Mouse (Mus musculus): ENCODE results near the gene Olfr360. TPM values are rescaled to one million over a fixed set of nuclear protein-coding genes. Genes with fewer than 3 reads are reported as not detected.
"Not testable (repeated sequence)": the region's sequence is repeated elsewhere in the genome, so short reads cannot be mapped to it uniquely, and the experiment has no call there.

Gene Olfr360
- not detected in 2 replicates for polyA plus RNA-seq (2014; fragmentation: Nextera tagmentation; extraction: Ambion mirVana)

- DNase-seq (ENCODE audit: low spot score) = no peak
- H3K4me3 ChIP-seq (ENCODE audit: low read depth, low read length) = no peak within 1 kb of the TSS
- H3K36me3 ChIP-seq (ENCODE audit: control insufficient read depth, insufficient read depth, low read length) = no peaks in the 10 kb centered on the region
- no peak within 1 kb of the TSS for H3K4me2 ChIP-seq (ENCODE audit: low read length)
- H3K27ac ChIP-seq (ENCODE audit: low read depth) = no peak within 1 kb of the TSS
- no peaks in the 10 kb centered on the region for H3K27me3 ChIP-seq (replicated peaks; ENCODE audit: control insufficient read depth, insufficient read depth, low read length)
- H3K9me3 ChIP-seq (ENCODE audit: control insufficient read depth, low read length) = no peaks in the 10 kb centered on the region
- no peaks in the 10 kb centered on the region for H3K4me1 ChIP-seq (replicated peaks; ENCODE audit: control insufficient read depth, insufficient read depth, low read length)
- no peak for ATAC-seq (replicated peaks; ENCODE audit: low FRiP score, low TSS enrichment, low read depth)
- H3K9ac ChIP-seq (ENCODE audit: low read length) = no peak within 1 kb of the TSS
These were observed at the start of gene Olfr360 for GRCm38 (mm10) chr2:37065446-37065845. Olfr360 (plus strand) TSS chr2:37065746.

- H3K36me3 ChIP-seq (ENCODE audit: control insufficient read depth, insufficient read depth, low read length); H3K4me1 ChIP-seq (replicated peaks; ENCODE audit: control insufficient read depth, insufficient read depth, low read length): not testable (repeated sequence)
- 43% methylated on average over 1 of the region's 1 CpGs for WGBS
These were observed 23.6 kb downstream of the Olfr360 start, which contains the start of gene Olfr361 for GRCm38 (mm10) chr2:37089190-37089589. Olfr361 (minus strand) TSS chr2:37089290.

GRCm38 (mm10) chr2:37117810-37118209, 52.3 kb downstream of the Olfr360 start, which contains the start of gene Olfr362:
Olfr362 (minus strand) TSS chr2:37117910.
- Histone ChIP-seq H3K36me3 (ENCODE audit: control insufficient read depth, insufficient read depth, low read length) (no peaks in the 10 kb centered on the region), H3K9ac (ENCODE audit: low read length) (no peak within 1 kb of the TSS), H3K27ac (ENCODE audit: low read depth) (no peak within 1 kb of the TSS), H3K4me1 (replicated peaks; ENCODE audit: control insufficient read depth, insufficient read depth, low read length) (no peaks in the 10 kb centered on the region), H3K4me3 (ENCODE audit: low read depth, low read length) (no peak within 1 kb of the TSS), H3K9me3 (ENCODE audit: control insufficient read depth, low read length) (no peaks in the 10 kb centered on the region), H3K27me3 (replicated peaks; ENCODE audit: control insufficient read depth, insufficient read depth, low read length) (no peaks in the 10 kb centered on the region), H3K4me2 (ENCODE audit: low read length) (no peak within 1 kb of the TSS)
- ATAC-seq (replicated peaks; ENCODE audit: low FRiP score, low TSS enrichment, low read depth) (no peak), DNase-seq (ENCODE audit: low spot score) (no peak)
- WGBS = 83% methylated on average over 1 of the region's 1 CpGs

More at GRCm38 (mm10) chr2:37089190-37089589, 23.6 kb downstream of the Olfr360 start, which contains the start of gene Olfr361:
- not testable (repeated sequence) for DNase-seq (ENCODE audit: low spot score); ATAC-seq (replicated peaks; ENCODE audit: low FRiP score, low TSS enrichment, low read depth); H3K4me2 ChIP-seq (ENCODE audit: low read length); H3K4me3 ChIP-seq (ENCODE audit: low read depth, low read length); H3K9me3 ChIP-seq (ENCODE audit: control insufficient read depth, low read length); H3K27me3 ChIP-seq (replicated peaks; ENCODE audit: control insufficient read depth, insufficient read depth, low read length); H3K27ac ChIP-seq (ENCODE audit: low read depth); H3K9ac ChIP-seq (ENCODE audit: low read length)

Other genes starting within 250 kb of the Olfr360 start
- gene Olfr3, start 248.7 kb upstream of the Olfr360 start, polyA plus RNA-seq (2014; fragmentation: Nextera tagmentation; extraction: Ambion mirVana) = not detected in 2 replicates
- gene Olfr350, start 219.4 kb upstream of the Olfr360 start, polyA plus RNA-seq (2014; fragmentation: Nextera tagmentation; extraction: Ambion mirVana) = not detected in 2 replicates
- gene Olfr351, start 203.1 kb upstream of the Olfr360 start, polyA plus RNA-seq (2014; fragmentation: Nextera tagmentation; extraction: Ambion mirVana) = not detected in 2 replicates
- not detected in 2 replicates for gene Olfr352, start 197.3 kb upstream of the Olfr360 start, polyA plus RNA-seq (2014; fragmentation: Nextera tagmentation; extraction: Ambion mirVana)
- not detected in 2 replicates for gene Olfr353, start 172.8 kb upstream of the Olfr360 start, polyA plus RNA-seq (2014; fragmentation: Nextera tagmentation; extraction: Ambion mirVana)
- not detected in 2 replicates for gene Olfr354, start 160.1 kb upstream of the Olfr360 start, polyA plus RNA-seq (2014; fragmentation: Nextera tagmentation; extraction: Ambion mirVana)
- not detected in 2 replicates for gene Olfr355, start 136.8 kb upstream of the Olfr360 start, polyA plus RNA-seq (2014; fragmentation: Nextera tagmentation; extraction: Ambion mirVana)
- gene Olfr356, start 128.6 kb upstream of the Olfr360 start, polyA plus RNA-seq (2014; fragmentation: Nextera tagmentation; extraction: Ambion mirVana) = not detected in 2 replicates
- not detected in 2 replicates for gene Olfr357, start 71.9 kb upstream of the Olfr360 start, polyA plus RNA-seq (2014; fragmentation: Nextera tagmentation; extraction: Ambion mirVana)
- gene Olfr358, start 56.4 kb upstream of the Olfr360 start, polyA plus RNA-seq (2014; fragmentation: Nextera tagmentation; extraction: Ambion mirVana) = not detected in 2 replicates
- not detected in 2 replicates for gene Olfr361, start 23.5 kb downstream of the Olfr360 start, polyA plus RNA-seq (2014; fragmentation: Nextera tagmentation; extraction: Ambion mirVana)
- not detected in 2 replicates for gene Olfr362, start 52.2 kb downstream of the Olfr360 start, polyA plus RNA-seq (2014; fragmentation: Nextera tagmentation; extraction: Ambion mirVana)
- not detected in 2 replicates for gene Olfr364-ps1, start 73.6 kb downstream of the Olfr360 start, polyA plus RNA-seq (2014; fragmentation: Nextera tagmentation; extraction: Ambion mirVana)
- gene Olfr365, start 122.5 kb downstream of the Olfr360 start, polyA plus RNA-seq (2014; fragmentation: Nextera tagmentation; extraction: Ambion mirVana) = not detected in 2 replicates
- gene Olfr366, start 145.8 kb downstream of the Olfr360 start, polyA plus RNA-seq (2014; fragmentation: Nextera tagmentation; extraction: Ambion mirVana) = not detected in 2 replicates